Mouse (Mus musculus): ENCODE measurements around the gene Tmem233.
A peak's percentile ranks its signal among the peaks of the same experiment; 100 is the strongest.

The Tmem233 gene

DNA sequence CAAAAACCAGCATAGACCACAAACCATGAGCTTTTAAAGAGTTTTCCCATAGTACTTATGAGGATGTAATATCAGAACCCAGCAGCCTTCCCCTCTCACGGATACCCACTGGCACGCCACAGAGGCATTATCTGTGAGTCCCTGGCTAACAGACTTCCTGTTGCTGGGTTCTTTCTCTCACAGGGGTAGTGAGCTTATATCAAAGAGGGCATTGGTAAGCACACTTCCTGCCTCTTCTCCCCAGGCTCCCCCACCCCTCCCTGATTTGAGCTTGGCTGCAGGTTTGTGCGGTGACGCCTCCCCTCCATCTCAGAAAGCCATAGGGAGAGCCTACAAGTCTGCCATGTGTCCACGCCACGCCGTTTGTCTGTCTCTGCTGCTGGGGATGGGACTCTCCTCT lies 54.0 kb downstream of the Tmem233 start:
- DNase-seq (ENCODE audit: low spot score), result no peak

- no peak for DNase-seq (ENCODE audit: low spot score)
These were observed 56.5 kb downstream of the Tmem233 start for GRCm38 (mm10) chr5:116026561-116026960.

- DNase-seq (ENCODE audit: low spot score), result no peak
These were observed 56.9 kb downstream of the Tmem233 start for GRCm38 (mm10) chr5:116026107-116026506.

GRCm38 (mm10) chr5:116024327-116024739 lies 58.7 kb downstream of the Tmem233 start, which contains the start of gene Prkab1:
Prkab1 (minus strand) TSS chr5:116024508.
- peak; percentile 84 for DNase-seq (ENCODE audit: low spot score)

- DNase-seq (ENCODE audit: low spot score), result no peak
These were observed 59.2 kb downstream of the Tmem233 start for GRCm38 (mm10) chr5:116023821-116024284.

DNA sequence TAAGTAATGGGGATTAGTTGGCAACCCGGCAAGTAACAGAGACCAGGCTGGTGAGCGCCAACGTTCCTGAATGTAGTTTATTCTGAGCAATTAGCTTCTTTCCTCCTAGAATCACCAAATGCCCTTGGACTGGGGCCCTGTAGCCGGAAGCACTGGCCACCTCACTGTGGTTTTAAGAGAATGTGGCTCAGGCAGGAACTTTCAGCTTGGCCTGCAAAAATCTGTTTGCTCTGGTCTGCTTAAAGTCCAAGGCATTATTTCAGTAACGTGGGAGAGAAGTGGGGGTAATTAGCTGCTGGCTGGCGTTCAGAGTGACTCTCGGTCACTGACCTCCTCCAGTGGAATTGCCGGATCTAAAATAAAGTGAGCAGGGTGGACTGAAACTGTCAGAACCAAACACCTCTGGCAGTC lies 59.8 kb downstream of the Tmem233 start:
- no peak for DNase-seq (ENCODE audit: low spot score)

GRCm38 (mm10) chr5:116022658-116023200 lies 60.3 kb downstream of the Tmem233 start:
- no peak for DNase-seq (ENCODE audit: low spot score)

GRCm38 (mm10) chr5:116022131-116022530 lies 60.9 kb downstream of the Tmem233 start:
- DNase-seq (ENCODE audit: low spot score), result no peak

DNA sequence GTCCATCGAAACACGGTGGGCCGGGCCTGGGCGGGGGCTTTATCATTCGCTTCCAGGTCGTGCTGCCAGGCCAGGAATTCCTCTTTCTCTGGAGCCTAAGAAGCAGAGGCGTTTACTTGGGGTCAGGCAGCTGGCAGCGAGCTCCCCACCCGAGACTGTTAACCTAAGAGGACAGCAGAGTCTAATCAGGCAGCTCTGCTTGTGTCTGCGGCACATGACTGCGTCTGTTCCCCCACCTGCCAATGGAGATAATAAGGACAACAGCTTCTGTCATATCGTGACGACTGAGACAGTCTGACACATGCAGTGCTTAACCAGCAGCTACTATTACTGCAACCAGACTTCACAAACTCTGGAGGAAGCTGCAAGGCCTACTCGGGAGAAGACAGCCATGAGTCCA lies 61.5 kb downstream of the Tmem233 start:
- no peak for DNase-seq (ENCODE audit: low spot score)

DNA sequence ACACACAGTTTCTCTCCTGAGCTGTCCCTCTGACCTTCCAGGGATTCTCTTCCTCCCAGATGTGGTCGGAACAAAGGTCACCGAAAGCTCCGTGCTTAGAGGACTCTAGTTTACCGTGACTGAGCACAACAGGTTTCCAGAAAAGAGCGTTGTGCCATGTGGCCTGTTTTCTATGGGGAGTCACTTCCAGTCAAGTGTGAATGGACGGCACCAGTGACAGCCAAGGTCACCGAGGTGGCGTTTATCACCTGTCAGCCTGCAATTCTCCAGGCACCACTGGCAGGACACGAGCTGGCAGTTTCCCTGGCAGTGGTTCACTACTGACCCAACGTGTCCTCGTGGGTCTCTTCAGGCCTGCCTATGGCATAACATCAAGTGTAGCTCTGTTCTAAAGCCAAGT lies 63.7 kb downstream of the Tmem233 start:
- DNase-seq (ENCODE audit: low spot score), result no peak

DNA sequence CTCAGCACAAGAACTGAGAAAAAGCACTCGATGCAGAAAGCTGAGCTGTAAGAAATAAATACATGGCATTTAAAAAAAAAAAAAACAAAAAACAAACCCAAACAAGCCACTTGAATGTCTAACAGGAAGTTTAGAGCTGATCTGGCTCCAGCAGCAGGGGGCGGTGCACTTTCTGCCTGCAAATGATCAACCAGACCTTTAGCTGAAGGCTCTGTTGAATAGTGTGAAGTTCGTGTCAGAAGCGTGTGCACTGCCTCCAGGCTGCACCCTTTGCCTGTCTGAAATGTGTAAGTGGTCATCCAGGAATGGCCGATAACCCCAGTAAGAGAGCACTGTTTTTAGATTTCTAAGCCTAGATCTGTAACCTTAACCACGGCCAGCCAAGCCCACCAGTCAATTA lies 64.3 kb downstream of the Tmem233 start:
- no peak for DNase-seq (ENCODE audit: low spot score)

DNA sequence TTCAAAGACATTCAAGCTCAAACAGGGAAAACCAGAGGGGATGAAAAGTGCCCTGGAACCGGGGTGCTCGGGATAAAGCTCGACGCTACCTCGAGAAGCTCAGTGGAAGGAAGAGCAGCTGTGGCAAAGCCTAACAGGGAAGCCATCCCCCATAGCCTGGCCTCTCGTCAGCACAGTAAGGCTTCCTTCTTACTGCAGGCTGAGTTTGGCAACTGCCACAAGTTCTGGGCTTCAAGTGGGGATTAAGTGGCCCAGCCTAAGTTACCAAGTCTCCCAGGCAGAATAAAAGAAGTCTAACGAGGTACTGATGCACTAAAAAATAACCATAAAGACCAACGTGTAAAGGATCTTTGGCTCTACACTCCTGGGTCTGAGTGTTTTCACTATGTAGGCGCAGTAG lies 64.8 kb downstream of the Tmem233 start:
- no peak for DNase-seq (ENCODE audit: low spot score)

- DNase-seq (ENCODE audit: low spot score), result no peak
These were observed 65.7 kb downstream of the Tmem233 start for GRCm38 (mm10) chr5:116017391-116017790.

DNA sequence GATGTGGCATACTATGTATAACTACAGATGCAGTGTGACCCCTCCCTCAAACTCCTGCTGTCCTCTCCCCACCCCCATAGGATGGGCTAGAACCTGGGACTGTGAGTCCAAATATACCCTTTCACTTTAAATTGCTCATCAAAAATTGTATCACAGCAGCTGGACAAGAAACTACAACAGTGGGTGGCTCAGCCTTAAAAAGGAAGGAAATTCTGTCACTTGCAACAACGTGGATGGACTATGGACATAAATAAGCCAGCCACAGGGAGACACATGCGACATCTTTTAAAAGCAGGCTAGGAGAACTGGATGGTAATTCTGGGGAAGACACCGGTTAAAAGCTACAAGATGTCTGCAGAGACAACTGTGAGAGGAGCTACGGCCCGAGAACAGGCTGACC lies 66.5 kb downstream of the Tmem233 start:
- no peak for DNase-seq (ENCODE audit: low spot score)

DNA sequence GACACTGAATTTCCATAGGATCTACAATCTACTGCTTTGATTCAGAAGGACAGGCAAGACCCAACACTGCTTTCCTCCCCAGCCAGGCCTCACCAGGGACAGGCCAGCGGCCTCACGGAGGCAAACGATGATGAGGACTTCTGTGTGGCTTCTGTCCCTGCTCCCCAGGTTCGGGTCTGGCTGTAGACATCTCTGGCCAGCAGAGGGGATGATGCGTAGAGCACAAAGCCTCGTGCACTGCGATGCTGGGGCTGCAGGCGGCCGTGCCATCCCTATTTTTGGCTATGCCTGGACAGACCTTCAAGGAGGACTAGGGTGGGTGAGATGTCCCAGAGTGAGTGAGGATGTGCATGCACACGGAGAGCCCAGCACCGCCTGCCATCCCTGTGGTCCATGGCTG lies 68.8 kb downstream of the Tmem233 start:
- DNase-seq (ENCODE audit: low spot score), result no peak

DNA sequence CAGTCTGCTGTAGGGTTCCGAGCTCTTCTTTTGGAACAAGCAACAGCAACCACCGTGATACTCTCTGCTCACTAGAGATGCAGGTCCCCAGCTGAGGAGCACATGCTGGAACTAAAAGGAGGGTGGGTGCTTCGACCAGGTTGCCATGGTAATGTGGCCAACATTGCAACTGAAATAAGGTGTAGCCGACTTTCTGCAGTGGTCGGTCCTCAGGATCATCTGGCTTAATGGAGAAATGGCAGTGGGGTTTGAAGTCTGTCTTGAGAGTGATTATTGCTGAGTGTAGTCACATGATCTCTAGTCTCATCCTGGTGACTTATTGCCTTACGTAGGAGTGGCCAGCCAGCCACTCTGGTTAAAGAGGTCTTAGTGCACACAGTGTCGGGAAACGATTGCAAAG lies 69.2 kb downstream of the Tmem233 start:
- no peak for DNase-seq (ENCODE audit: low spot score)

DNA sequence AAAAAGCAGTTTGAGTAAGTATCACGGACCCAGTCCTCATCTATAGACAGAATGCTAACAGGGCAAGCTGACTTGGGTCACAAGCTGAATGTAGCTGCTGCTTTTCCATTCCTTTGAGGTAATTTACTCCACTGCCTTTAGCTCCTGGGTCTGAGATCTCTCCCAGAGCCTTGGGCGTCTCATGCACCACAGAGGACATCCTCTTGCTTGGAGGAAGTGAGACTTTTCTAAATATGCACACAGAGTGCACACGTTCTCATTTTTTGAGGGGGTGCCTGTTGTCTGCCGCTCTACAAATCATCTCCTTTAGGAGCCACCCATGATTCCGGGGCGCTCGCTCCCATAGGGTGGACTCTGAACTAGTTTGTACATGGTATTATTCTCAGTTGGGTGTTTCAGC lies 70.5 kb downstream of the Tmem233 start:
- no peak for DNase-seq (ENCODE audit: low spot score)

GRCm38 (mm10) chr5:116011700-116012099 lies 71.3 kb downstream of the Tmem233 start:
- DNase-seq (ENCODE audit: low spot score), result no peak

- DNase-seq (ENCODE audit: low spot score), result no peak
These were observed 73.0 kb downstream of the Tmem233 start for GRCm38 (mm10) chr5:116009884-116010627.

- no peak for DNase-seq (ENCODE audit: low spot score)
These were observed 73.8 kb downstream of the Tmem233 start for GRCm38 (mm10) chr5:116009091-116009851.

DNA sequence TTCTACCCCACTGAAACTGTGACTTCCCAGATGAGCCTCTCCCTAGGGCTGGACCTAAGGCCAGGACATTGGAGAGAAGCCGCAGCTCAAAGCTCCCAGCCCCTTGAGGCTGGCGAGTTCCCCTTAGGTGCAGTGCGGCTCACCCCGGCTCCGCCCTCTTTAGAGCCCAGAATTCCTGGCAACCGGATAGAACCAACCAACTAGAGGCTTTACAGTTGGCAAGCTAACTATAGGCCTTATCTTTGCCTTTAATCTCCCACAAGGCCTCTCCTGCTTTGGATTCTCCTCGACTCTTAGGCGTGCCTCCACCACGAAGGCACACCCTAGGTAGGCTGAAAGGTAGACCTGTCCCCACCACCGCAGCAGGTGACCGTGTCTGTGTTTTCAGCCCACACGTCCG lies 75.3 kb downstream of the Tmem233 start:
- no peak for DNase-seq (ENCODE audit: low spot score)

DNA sequence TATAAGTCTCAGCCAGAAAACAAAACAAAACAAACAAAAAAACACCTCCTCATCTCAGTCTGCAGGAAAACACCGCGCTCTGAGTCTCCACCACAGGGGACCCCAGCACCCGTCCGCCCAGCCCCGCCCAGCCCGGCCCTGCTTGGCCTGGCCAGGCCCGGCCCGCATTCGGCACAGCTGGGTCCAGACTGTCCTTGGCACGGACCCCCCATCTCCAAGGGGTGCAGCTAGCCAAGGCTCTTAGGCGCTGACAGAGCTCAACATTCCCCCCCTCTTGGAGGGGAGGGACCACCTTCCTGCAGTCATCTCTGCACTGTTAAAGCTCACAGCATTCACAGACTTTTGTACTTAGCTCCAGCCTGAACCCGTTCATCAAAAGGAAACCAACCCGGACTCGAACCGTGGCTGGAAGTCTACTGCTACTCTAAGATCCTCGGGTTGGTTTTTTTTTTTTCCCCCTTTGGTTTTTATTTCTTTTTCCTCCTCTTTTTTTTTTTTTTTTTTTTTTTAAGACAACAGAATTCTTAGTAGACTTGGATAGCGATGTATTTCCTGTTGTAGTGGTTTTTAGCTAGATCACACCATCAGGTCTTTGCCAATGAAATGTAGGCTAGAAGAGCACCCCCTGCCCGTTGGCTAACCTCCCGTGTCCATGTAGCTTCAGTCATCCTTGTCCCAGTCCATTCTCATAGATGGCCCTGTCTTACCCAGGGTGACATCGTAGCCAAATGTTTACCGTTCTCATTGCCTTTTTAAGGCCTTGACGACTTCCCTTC lies 76.5 kb downstream of the Tmem233 start:
- DNase-seq (ENCODE audit: low spot score), result no peak
